Mouse (Mus musculus) megakaryocyte progenitor cell, adult 5-6 weeks (primary cell): ENCODE measurements around the gene Cept1. TPM values are rescaled to one million over a fixed set of nuclear protein-coding genes. Genes with fewer than 3 reads are reported as not detected.
"Not testable (repeated sequence)": the region's sequence is repeated elsewhere in the genome, so short reads cannot be mapped to it uniquely, and the experiment has no call there.

ENCODE experiments used
- ATAC-seq: replicated peaks from 2 replicates; pipeline ENCODE4 v1.8.0; 2016; ENCODE audit warnings: mild to moderate bottlenecking, moderate TSS enrichment, inconsistent platforms; ENCODE audit not compliant: poor library complexity
- total RNA-seq, 2 experiments: library from RNA; stranded (forward) in 1 of 2; stranded (reverse) in 1 of 2; fragments of 157-497, 149-512 nt in 1 of 2; fragments of 200-1000 nt in 1 of 2; gene quantifications; 2 replicates each; pipeline versions ENCODE4 v1.2.3 to v1.2.4; 2015 to 2017

Cept1 gene
- total RNA-seq (2015) (44.5 and 51.7 TPM in 2 replicates), total RNA-seq (2017) (95.2 and 100 TPM in 2 replicates)

GRCm38 (mm10) chr3:106547171-106547923, at the start of gene Cept1, which contains the start of gene Dram2:
Gene Cept1 (minus strand): TSS chr3:106547802.
Gene Dram2 (plus strand): TSS chr3:106547798.
- ATAC-seq = peak; percentile 94

DNA sequence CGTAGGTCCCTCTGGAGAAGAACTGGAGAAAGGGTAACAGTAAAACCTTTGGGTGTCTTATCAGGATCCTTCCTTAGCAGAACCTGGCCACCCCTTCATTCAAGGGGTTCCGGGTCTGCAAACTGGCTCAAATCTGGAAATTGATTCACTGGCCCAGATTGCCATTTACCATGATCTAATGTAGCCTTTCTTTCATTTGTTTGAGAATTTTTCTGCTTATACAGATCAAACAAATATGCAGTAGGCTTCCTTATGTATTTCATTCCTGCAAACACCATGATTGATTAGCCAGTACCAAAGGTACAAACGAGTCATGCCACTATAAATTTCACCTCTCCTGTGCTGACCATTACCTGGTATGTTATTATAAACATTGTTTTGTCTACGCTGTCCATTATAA, 46.0 kb upstream of the Cept1 start:
- ATAC-seq = not testable (repeated sequence)

DNA sequence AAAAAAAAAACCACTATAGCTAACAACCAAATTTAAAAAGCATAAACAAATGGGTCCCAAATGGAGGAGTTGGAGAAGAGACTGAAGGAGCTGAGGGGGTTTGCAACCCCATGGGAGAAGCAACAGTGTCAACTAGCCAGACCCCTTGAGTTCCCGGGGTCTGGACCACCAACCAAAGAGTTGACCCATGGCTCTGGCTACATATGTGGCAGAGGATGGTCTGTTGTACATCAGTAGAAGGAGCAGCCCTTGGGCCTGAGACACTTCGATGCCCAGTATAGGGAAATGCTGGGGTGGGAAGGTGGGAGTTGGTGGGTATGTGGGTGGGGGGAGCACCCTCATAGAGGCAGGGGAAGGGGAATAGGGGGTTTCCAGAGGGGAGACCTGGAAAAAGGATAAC, 31.7 kb upstream of the Cept1 start:
- ATAC-seq = no peak

DNA sequence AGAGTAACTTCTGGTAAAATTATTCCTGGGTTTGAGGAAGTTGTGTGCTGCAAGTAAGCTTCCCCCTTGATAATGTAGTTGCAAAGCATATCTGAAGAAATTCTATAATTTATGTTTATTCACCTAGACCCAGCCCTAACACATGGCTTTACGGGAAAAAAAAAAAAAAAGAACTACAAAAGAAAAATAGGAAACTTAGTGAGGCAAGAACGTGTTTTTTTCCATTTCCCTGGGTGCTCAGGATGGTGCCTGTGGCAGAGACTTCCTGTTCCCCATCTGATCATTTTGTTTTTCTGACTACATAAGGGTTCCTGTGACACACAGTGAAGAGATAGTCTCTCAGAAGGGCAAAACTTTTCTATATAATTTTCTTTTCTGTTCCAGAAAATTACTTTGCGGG, 25.6 kb upstream of the Cept1 start:
- peak; percentile 52 for ATAC-seq

DNA sequence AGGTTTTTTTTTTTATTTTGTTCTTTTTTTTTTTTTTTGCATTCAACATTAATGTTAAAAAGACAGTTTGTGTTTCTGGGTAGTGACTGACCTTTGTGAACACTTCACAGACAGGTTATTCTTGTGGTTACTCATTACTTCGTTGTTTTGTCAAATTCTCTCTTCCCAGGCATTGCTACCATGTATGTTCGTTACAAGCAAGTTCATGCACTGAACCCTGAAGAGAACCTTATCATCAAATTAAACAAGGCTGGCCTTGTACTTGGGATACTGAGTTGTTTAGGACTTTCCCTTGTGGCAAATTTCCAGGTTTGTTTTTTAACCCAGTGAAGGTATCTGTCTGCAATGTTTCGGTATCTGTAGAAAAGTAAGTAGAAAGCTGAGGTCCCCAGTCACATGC, 18.3 kb upstream of the Cept1 start:
- ATAC-seq = no peak

- ATAC-seq = peak; percentile 46; the same call in 1 of the 2 replicates
Observed at GRCm38 (mm10) chr3:106558271-106558670, 10.7 kb upstream of the Cept1 start.

- ATAC-seq = no peak
Observed at GRCm38 (mm10) chr3:106555743-106556250, 8.2 kb upstream of the Cept1 start.

DNA sequence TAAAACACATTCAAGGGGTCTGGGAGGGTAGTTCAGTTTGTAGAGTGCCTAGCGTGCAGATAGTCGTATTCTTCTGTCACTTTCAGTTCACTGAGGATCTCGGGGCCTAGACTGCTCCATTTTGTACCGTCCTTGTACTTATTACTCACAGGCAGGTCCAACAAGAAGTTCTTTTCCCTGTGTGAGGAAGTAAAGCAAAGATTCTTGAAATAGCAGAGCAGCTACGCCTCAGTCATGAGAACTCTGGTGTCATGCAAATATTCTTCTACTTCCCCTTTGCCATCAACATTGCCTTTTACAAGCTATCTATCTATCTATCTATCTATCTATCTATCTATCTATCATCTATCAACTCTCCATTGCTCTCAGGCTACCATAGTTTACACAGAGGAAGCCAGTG, 5.8 kb upstream of the Cept1 start:
- no peak for ATAC-seq

DNA sequence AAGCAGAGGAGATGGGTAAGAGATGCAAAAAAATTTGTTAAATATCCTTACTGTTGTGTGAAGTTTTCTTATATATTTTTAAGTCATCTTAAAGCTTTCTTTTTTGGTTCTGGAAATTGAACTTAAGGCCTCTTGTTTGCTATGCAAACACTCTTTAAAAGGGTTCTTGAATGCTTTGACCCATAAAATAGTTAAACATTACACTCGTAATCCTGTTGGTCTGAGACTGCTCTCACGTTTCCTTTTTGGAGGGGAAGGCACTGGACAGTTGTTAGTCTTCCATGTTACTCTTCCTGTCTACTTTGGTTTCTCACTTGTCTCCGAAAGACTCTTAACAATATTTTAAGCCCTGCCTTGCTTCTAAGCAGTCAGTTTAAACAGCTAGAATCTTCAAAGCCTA, 1.4 kb upstream of the Cept1 start:
- ATAC-seq = no peak

DNA sequence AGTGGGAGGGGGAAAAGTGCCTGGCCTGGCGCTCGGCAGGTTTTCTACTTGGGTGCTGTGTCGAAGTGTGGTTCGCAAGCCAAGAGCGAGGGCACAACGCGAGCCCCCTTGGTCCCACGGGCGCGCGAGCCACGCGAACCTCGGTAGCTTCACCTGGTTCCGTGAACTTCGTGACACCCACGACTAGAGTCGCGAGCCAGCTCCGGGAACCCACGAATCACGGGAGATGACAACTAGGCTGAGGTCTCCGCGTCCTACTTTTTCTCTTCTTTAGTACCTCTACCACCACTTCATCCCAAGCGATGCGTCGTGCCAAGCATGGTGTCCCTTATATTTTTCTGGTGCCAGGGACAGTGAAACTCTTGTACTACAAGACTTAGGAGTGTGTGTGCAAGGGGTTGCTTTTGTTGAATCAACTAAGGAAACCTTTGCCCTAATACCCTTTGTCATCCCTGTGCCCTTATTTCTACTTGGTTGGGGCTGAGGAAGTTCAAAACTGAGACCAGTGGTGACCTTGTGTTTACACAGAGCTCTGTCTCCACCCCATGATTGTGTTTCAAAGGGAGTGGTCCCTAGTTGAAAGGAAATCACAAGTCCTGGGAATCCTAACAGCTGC, 430 bp upstream of the Cept1 start:
- peak; percentile 32 for ATAC-seq

GRCm38 (mm10) chr3:106544721-106545316, 2.8 kb downstream of the Cept1 start:
- no peak for ATAC-seq

- peak; percentile 95 for ATAC-seq
Observed at GRCm38 (mm10) chr3:106533277-106533676, 14.3 kb downstream of the Cept1 start.

DNA sequence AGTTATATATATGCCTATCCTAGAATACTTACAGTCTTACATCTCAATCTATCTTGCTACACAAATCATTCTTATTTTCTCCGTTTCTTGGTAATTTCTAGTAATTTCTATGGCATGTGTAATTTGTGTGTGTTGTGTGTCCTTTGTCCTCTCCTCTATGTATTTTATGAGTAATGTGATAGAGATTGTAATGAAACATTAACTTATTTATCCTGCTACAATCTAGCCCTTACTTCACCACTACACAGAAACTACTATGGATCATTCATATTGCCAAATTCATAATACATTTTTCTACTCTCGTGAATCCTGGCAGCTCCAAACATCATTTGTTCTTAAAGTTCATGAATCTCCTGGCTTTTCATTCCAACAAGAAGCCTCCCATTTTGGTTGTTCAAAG, 19.6 kb downstream of the Cept1 start:
- no peak for ATAC-seq

DNA sequence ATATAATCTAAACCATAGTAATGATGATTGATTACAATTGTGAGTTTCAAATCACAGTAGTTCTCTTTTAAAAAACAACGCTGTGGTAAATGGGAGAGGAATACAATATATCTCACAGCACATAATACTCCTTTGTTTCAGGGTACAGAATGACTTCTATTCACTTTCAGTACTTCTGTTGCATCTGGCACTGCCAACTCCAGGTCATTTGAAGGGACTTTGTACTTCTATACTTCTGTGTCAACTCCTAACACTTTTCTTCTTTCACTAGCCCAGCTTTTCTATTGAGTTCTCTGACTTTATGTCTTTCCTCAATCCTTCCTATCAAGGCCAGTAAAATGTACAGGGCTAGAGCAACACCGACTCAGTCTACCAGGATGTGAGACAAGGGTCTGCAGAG, 21.2 kb downstream of the Cept1 start:
- ATAC-seq = no peak

- ATAC-seq = no peak
Observed at GRCm38 (mm10) chr3:106522730-106523129, 24.9 kb downstream of the Cept1 start.

- no peak for ATAC-seq
Observed at GRCm38 (mm10) chr3:106515016-106515415, 32.6 kb downstream of the Cept1 start.

- ATAC-seq = no peak
Observed at GRCm38 (mm10) chr3:106510669-106511068, 36.9 kb downstream of the Cept1 start.

DNA sequence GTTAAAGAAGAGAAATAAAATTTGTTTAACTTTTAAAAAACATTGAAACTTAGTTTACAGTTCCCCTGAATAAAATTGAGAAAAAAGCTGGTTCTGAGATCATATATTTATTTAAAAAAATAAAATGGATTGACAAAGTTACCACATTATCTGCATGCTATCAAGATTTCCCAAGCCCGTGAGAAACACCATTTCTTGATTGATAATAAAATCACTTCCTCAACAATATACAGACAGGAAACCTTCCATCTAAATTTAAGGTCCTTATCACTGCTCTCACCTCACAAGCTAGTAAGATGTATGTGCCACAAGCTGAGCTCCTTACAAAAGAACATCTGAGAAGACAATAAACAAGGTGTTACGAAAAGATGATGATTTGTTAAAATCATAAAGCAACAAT, 44.7 kb downstream of the Cept1 start:
- no peak for ATAC-seq

DNA sequence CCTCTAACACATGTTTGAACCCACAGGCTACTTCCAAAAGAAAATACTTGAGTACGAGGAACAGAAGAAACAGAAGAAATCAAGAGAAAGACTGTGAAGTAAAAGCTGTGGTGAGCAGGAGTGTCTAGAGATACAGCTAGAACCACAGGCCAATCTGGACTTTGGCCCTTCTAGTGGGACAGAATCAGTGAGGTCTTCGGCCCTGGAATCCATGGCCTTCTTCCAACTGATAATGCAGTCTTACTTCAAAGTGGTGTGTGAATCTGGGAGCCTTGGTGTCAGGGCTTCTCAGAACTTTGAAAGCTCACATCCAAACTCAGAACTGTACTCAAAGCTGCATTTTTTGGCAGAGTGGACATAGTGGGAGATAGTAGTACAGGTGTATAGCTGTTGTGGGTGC, 47.1 kb downstream of the Cept1 start:
- no peak for ATAC-seq

- ATAC-seq = no peak
Observed at GRCm38 (mm10) chr3:106496996-106497395, 50.6 kb downstream of the Cept1 start.

GRCm38 (mm10) chr3:106496045-106496721, 51.4 kb downstream of the Cept1 start:
- ATAC-seq = peak; percentile 75
